Mouse (Mus musculus): ENCODE results near the gene Phactr1. TPM values are rescaled to one million over a fixed set of nuclear protein-coding genes. Genes with fewer than 3 reads are reported as not detected.

Gene Phactr1
- polyA plus RNA-seq (2012; rRNA removed): 23.5 and 24.0 TPM in 2 replicates

GRCm38 (mm10) chr13:42680391-42680994, at the start of gene Phactr1:
Gene Phactr1, plus strand, starts transcription at chr13:42680623.

GRCm38 (mm10) chr13:43171020-43171710, 490.7 kb downstream of the Phactr1 start, which contains the start of gene Tbc1d7:
Gene Tbc1d7, minus strand, starts transcription at chr13:43171501.

